In the genomic region with DNA sequence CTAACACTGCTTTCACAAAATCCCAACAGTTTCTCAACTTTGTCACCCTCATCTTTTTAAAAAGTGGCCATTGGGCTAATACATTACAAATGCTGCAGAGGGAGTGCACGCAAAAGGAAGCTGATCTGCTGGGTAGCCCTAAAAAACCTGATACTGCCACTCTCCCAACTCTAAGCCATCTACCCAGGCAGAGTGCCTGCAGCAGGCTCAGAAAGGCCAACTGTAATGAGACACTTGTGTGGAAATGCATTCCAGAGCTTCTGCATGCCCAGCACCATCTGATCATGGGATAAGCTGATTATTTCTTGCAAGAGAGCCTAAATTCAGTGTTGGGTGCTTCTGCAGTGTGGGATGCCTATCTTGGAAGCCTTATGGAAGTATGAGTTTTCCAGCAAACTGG, we compare ENCODE assay signal across 17 mouse cellular contexts. TPM values are rescaled to one million over a fixed set of nuclear protein-coding genes. Genes with fewer than 3 reads are reported as not detected.
A peak's percentile ranks its signal among the peaks of the same experiment; 100 is the strongest.
DNase-seq lines count a peak whose midpoint lies in the region.
"Had no signal": no experiment of that assay in that cellular context is flagged by ENCODE, and none has a peak within 500 bp of the region (broad histone marks: within the 10 kb centered on the region; RNA-seq: fewer than 3 reads in every experiment).

No protein-coding gene starts in this region.

- DNase-seq in embryo, embryonic 10 days (ENCODE audit: low spot score) = peak; percentile 11
- DNase-seq in embryo, embryonic 9.5 days (ENCODE audit: extremely low spot score) = no peak
- DNase-seq in NIH3T3 (ENCODE audit: low read depth) = peak; percentile 23
- peak; percentile 33 for DNase-seq in forelimb bud, embryonic 11.5 days (ENCODE audit: low read depth, low spot score)
- DNase-seq in gastrocnemius, postnatal 36 days = peak; percentile 29 to 31
- no peak for DNase-seq in left cerebral cortex, postnatal 4 days
- DNase-seq in ovary, postnatal 14 days (ENCODE audit: low spot score) = no peak
- no peak for DNase-seq in thymus, postnatal 14 days
- DNase-seq: cerebellum, adult 18-20 months; cerebellum, postnatal 36 days; heart, postnatal 10 days; kidney, adult 8-10 months; kidney, postnatal 36 days; layer of hippocampus, adult 9-11 months; liver; liver, postnatal 0 days; lung, postnatal 10 days had no signal

- intact Hi-C loops in gastrocnemius, postnatal 36 days (cut with DNase I) = no loop called here
- intact Hi-C loops in left cerebral cortex, postnatal 4 days (cut with DNase I) = no loop called here

RNA-seq across cellular contexts. Expression of a gene that starts 49.6 kb away (rescaled TPM):
- 10 to 100 TPM; 24.9 to 28.2 TPM for total RNA-seq in gastrocnemius, postnatal 36 days (2021)
- 10 to 100 TPM; 70.7 to 75.7 TPM for total RNA-seq in left cerebral cortex, postnatal 4 days (2021)

Comparison
In these comparisons a context has a peak if more than half of its experiments do, and no peak if none do; other contexts are left out.
1. DNase-seq: peak in embryo, embryonic 10 days (single experiment), NIH3T3 (single experiment), forelimb bud, embryonic 11.5 days (single experiment) and gastrocnemius, postnatal 36 days (2 of 2); none in embryo, embryonic 9.5 days (single experiment), left cerebral cortex, postnatal 4 days (single experiment), ovary, postnatal 14 days (single experiment) and thymus, postnatal 14 days (single experiment).